Mouse (Mus musculus): ENCODE results near the gene Tgm2.

DNA sequence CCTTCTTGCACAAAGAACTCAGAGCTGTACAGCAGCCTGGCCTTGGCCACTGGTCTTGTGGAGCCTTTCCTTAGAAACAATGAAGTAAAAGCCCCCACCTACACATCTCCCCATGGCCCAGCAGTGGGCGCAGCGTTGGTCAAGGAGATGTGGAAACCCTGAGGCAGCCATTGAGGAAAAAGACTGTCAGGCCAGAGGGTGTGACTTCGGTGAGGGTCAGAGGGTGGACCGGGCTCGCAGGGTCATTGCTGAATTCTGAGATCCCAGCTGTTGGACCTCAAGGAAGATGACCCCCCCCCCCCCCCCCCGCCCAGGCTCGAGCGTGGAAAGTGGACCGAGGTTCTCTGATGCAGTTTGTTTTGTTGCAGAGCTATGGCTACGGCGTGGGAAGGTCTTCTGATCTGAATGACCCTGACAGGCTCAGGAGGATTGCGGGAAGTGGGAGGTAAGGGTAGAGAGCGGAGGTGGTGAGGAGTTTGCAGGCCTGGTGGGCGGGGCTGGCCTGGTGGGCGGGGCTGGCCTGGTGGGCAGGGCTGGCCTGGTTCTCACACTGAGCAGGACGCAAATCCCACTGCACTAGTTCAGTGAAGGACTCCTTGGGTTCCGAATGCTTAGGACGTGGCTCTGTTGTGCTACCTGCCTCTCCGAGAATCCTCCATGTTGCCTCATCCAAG lies 32.6 kb upstream of the Tgm2 start:
- TF ChIP-seq POLR2A (IDR thresholded peaks at IDR 0.05; ENCODE audit: low read depth, low read length): 0 out of 2 replicates have a peak, but pooled peaks have one; percentile 49
- no peak for TF ChIP-seq CTCF (IDR thresholded peaks at IDR 0.05; ENCODE audit: borderline replicate concordance, insufficient read depth, low read length)
